Mouse (Mus musculus) neural tube, embryonic 11.5 days (tissue): ENCODE data around the gene Dip2a. TPM values are rescaled to one million over a fixed set of nuclear protein-coding genes. Genes with fewer than 3 reads are reported as not detected.

Source experiments
- ATAC-seq: fragments of 200-750 bp; cut with Nextera tagmentation; 2 replicates; pipeline ENCODE4 v1.8.0; 2017; ENCODE audit warnings: moderate number of reproducible peaks, mild to moderate bottlenecking, moderate TSS enrichment, moderate library complexity; ENCODE audit not compliant: insufficient read depth, low FRiP score, low TSS enrichment
- DNase-seq: peaks from one replicate; pipeline ENCODE4 v3.0.0-alpha.2; 2015; ENCODE audit warnings: low spot score
- H3K27ac ChIP-seq: fragments of 300-500 bp; sonication (generic); 2 replicates; pipeline ENCODE4 v1.5.1; 2014; ENCODE audit warnings: low read depth, mild to moderate bottlenecking, low read length
- H3K27me3 ChIP-seq: fragments of 300-500 bp; sonication (generic); 2 replicates; pipeline ENCODE4 v1.6.1; 2014; ENCODE audit warnings: mild to moderate bottlenecking, low read length, mixed read lengths; ENCODE audit not compliant: control insufficient read depth, insufficient read depth
- H3K36me3 ChIP-seq: fragments of 300-500 bp; sonication (generic); 2 replicates; pipeline ENCODE4 v1.6.1; 2014; ENCODE audit warnings: mild to moderate bottlenecking, low read length, moderate library complexity, mixed read lengths; ENCODE audit not compliant: control insufficient read depth, insufficient read depth
- H3K4me1 ChIP-seq: fragments of 300-500 bp; sonication (generic); 2 replicates; pipeline ENCODE4 v1.6.1; 2014; ENCODE audit warnings: low read length, mixed read lengths; ENCODE audit not compliant: control insufficient read depth, insufficient read depth
- H3K4me2 ChIP-seq: fragments of 300-500 bp; sonication (generic); 2 replicates; pipeline ENCODE4 v1.6.1; 2014; ENCODE audit warnings: low read depth, mild to moderate bottlenecking, moderate library complexity
- H3K4me3 ChIP-seq: fragments of 300-500 bp; sonication (generic); 2 replicates; pipeline ENCODE4 v1.5.1; 2014; ENCODE audit warnings: low read depth, low read length
- H3K9ac ChIP-seq: fragments of 300-500 bp; sonication (generic); 2 replicates; pipeline ENCODE4 v1.6.1; 2014; ENCODE audit warnings: mild to moderate bottlenecking, low read length
- H3K9me3 ChIP-seq: fragments of 300-500 bp; sonication (generic); 2 replicates; pipeline ENCODE4 v1.6.1; 2016; ENCODE audit warnings: low read length; ENCODE audit not compliant: control insufficient read depth
- WGBS: fragments of 180-500 bp; shearing (Covaris S2); extraction: QIAGEN DNeasy Blood & Tissue Kit; methylation state at CpG from one replicate; pipeline ENCODE4 v1.1.7; 2014; 5-methylcytosine and 5-hydroxymethylcytosine counted together
- polyA plus RNA-seq: library from polyadenylated mRNA; unstranded; fragments of >200 nt; fragmentation: Nextera tagmentation; extraction: Ambion mirVana; gene quantifications from 2 replicates; pipeline ENCODE4 v1.2.1, GENCODE M21; 2014

Gene Dip2a
- polyA plus RNA-seq, 1 experiment from 2014 or later = 4.3 TPM

DNA sequence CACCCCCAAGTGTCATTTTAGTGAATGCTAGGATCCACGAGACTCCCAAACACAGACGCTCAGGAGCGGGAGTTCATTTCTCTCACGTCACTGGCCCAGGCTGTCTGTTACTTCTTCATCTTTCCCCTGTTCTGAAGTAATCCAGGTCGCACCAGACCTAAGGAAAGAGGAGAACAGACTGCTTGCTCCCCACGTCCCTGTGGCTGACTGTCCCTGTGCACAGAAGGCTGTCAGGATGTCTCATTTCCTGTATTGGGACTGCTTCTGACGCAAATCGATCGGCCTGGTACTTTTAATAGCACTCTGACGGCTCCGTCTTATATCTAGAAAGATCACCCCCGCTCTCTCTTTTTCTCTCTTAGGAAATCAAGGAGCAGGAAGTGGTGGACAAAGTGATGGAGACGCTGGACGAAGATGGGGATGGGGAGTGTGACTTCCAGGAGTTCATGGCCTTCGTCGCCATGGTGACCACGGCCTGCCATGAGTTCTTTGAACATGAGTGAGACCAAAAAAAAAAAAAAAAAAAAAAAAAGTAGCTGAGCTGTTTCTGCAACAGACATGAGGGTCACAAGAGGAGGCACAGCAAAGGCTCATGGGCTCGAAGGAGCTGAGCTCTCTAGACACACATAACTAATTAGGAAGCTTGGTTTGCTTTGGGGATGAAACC lies 85.4 kb downstream of the Dip2a start:
- Histone ChIP-seq H3K36me3 (no peaks in the 10 kb centered on the region), H3K4me2 (no peak overlapping the region), H3K4me3 (no peak overlapping the region), H3K4me1 (peaks cover 6% of the 10 kb centered on the region; the same call in 1 of the 2 replicates), H3K9ac (no peak overlapping the region), H3K27me3 (no peaks in the 10 kb centered on the region), H3K9me3 (no peaks in the 10 kb centered on the region), H3K27ac (no peak overlapping the region)
- DNase-seq = no peak
- WGBS = 75% methylated on average over 18 of the region's 18 CpGs
- ATAC-seq = no peak

GRCm38 (mm10) chr10:76257719-76258390 lies 87.2 kb downstream of the Dip2a start:
- Histone ChIP-seq H3K27ac (no peak overlapping the region), H3K36me3 (no peaks in the 10 kb centered on the region), H3K9ac (no peak overlapping the region), H3K27me3 (no peaks in the 10 kb centered on the region), H3K9me3 (no peaks in the 10 kb centered on the region), H3K4me3 (no peak overlapping the region), H3K4me1 (peaks cover 6% of the 10 kb centered on the region; the same call in 1 of the 2 replicates), H3K4me2 (no peak overlapping the region)
- WGBS = 89% methylated on average over 12 of the region's 12 CpGs
- DNase-seq (no peak), ATAC-seq (no peak)

DNA sequence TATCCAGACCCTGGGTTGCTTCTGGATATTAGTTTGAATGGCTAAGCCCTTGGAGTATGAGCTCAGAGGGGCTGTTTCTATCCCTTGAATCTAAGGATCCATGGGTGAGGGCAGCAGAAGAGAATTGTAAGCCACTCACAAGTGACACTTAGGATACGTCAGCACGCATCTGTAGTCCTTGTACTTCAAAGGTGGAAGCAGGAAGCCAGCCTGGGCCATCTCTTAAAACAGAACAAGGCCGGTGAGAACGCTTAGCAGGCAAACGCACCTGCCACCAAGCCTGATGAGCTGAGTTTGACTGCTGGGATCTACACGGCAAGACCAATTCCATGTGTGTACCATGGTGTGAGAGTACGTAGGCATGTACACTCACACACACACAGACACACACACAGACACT lies 87.9 kb downstream of the Dip2a start:
- Histone ChIP-seq H3K9ac (no peak overlapping the region), H3K36me3 (no peaks in the 10 kb centered on the region), H3K27me3 (no peaks in the 10 kb centered on the region), H3K9me3 (no peaks in the 10 kb centered on the region), H3K4me3 (no peak overlapping the region), H3K4me1 (peaks cover 6% of the 10 kb centered on the region; the same call in 1 of the 2 replicates), H3K27ac (no peak overlapping the region), H3K4me2 (no peak overlapping the region)
- ATAC-seq (no peak), DNase-seq (no peak)
- WGBS = 94% methylated on average over 7 of the region's 7 CpGs

DNA sequence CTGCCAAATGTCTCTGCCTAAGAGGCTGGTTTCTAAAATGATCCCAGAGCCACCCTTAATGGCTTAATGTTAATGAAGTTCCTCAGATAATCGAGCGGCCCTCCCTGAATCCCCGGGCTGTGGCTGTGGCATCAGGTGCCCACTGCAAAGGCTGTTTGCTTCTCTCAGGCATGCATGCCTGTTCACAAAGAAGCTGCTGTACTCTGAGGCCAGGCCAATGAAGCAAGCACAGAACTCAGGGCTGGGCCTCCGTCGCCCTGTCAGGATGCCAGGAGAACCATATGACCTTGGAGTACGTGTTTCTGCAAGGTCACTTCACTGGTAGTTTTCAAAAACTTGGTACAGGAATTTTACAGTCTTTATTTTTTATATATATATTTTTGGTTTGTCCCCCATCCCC lies 89.5 kb downstream of the Dip2a start:
- H3K4me2 ChIP-seq = no peak overlapping the region
- no peaks in the 10 kb centered on the region for H3K36me3 ChIP-seq
- DNase-seq (no peak), ATAC-seq (no peak)
- H3K4me1 ChIP-seq = peaks cover 6% of the 10 kb centered on the region; the same call in 1 of the 2 replicates
- H3K9ac ChIP-seq = no peak overlapping the region
- 76% methylated on average over 6 of the region's 6 CpGs for WGBS
- no peaks in the 10 kb centered on the region for H3K27me3 ChIP-seq
- H3K9me3 ChIP-seq = no peaks in the 10 kb centered on the region
- no peak overlapping the region for H3K27ac ChIP-seq
- no peak overlapping the region for H3K4me3 ChIP-seq

DNA sequence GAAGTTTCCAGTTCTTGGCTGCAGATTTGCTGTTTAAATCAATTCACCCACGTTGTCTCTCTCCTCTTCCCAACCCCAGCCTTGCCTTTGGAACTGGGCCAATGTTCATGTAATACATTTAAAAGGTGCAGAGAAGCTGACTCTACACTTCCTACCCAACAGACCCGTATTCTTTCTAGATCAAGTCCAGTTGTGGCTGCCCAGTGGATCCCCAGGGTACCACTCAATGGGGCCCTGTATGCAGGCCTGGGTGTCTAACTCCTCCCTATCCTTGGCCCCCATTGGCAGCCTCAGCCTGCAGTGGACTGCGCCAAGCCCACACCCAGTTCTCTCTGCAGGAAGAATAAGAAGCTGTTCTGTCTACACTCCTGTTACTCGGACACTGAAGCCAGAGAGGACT lies 91.6 kb downstream of the Dip2a start, which contains the start of gene S100b:
S100b (plus strand) TSS at position 318 of the 400 bp plus-strand sequence.
- DNase-seq = no peak
- Histone ChIP-seq H3K4me3 (no peak within 1 kb of the TSS), H3K9ac (no peak within 1 kb of the TSS), H3K27ac (no peak within 1 kb of the TSS), H3K4me1 (no peaks in the 10 kb centered on the region), H3K4me2 (no peak within 1 kb of the TSS), H3K27me3 (no peaks in the 10 kb centered on the region), H3K36me3 (no peaks in the 10 kb centered on the region), H3K9me3 (no peaks in the 10 kb centered on the region)
- 80% methylated on average over 4 of the region's 4 CpGs for WGBS
- ATAC-seq = no peak

GRCm38 (mm10) chr10:76253079-76253478 lies 92.0 kb downstream of the Dip2a start:
- H3K27me3 ChIP-seq = no peaks in the 10 kb centered on the region
- no peak for DNase-seq
- no peak overlapping the region for H3K9ac ChIP-seq
- no peak for ATAC-seq
- WGBS = 100% methylated on average over 1 of the region's 1 CpGs
- no peaks in the 10 kb centered on the region for H3K4me1 ChIP-seq
- H3K4me3 ChIP-seq = no peak overlapping the region
- H3K36me3 ChIP-seq = no peaks in the 10 kb centered on the region
- no peak overlapping the region for H3K4me2 ChIP-seq
- no peak overlapping the region for H3K27ac ChIP-seq
- H3K9me3 ChIP-seq = no peaks in the 10 kb centered on the region

GRCm38 (mm10) chr10:76250870-76251269 lies 94.2 kb downstream of the Dip2a start:
- Histone ChIP-seq H3K9ac (no peak overlapping the region), H3K36me3 (no peaks in the 10 kb centered on the region), H3K4me3 (no peak overlapping the region), H3K27me3 (no peaks in the 10 kb centered on the region), H3K4me2 (no peak overlapping the region), H3K9me3 (no peaks in the 10 kb centered on the region), H3K27ac (no peak overlapping the region), H3K4me1 (no peaks in the 10 kb centered on the region)
- ATAC-seq (no peak), DNase-seq (no peak)
- WGBS = 74% methylated on average over 7 of the region's 7 CpGs

GRCm38 (mm10) chr10:76248647-76248968 lies 96.5 kb downstream of the Dip2a start:
- 83% methylated on average over 5 of the region's 5 CpGs for WGBS

More at GRCm38 (mm10) chr10:76248647-76248968, 96.5 kb downstream of the Dip2a start:
- no peaks in the 10 kb centered on the region for H3K4me1 ChIP-seq
- ATAC-seq (no peak), DNase-seq (no peak)
- no peaks in the 10 kb centered on the region for H3K27me3 ChIP-seq
- H3K27ac ChIP-seq = no peak overlapping the region
- no peaks in the 10 kb centered on the region for H3K36me3 ChIP-seq
- H3K4me2 ChIP-seq = no peak overlapping the region
- H3K9ac ChIP-seq = no peak overlapping the region
- no peaks in the 10 kb centered on the region for H3K9me3 ChIP-seq
- H3K4me3 ChIP-seq = no peak overlapping the region
